Mouse (Mus musculus) limb, embryonic 10.5 days (tissue): Measurements from ENCODE around the gene Gm49361. TPM values are rescaled to one million over a fixed set of nuclear protein-coding genes. Genes with fewer than 3 reads are reported as not detected.

ENCODE experiments used
- DNase-seq: peaks from one replicate; pipeline ENCODE4 v3.0.0-alpha.2; 2017; ENCODE audit warnings: low spot score
- H3K27ac ChIP-seq: fragments of 300-500 bp; sonication (generic); 2 replicates; pipeline ENCODE4 v1.5.1; 2016; ENCODE audit warnings: mild to moderate bottlenecking
- H3K27me3 ChIP-seq: fragments of 300-500 bp; sonication (generic); 2 replicates; pipeline ENCODE4 v1.6.1; 2016; ENCODE audit warnings: low read depth, mild to moderate bottlenecking; ENCODE audit not compliant: poor library complexity, severe bottlenecking
- H3K36me3 ChIP-seq: fragments of 300-500 bp; sonication (generic); 2 replicates; pipeline ENCODE4 v1.6.1; 2016; ENCODE audit warnings: mild to moderate bottlenecking, moderate library complexity
- H3K4me1 ChIP-seq: fragments of 300-500 bp; sonication (generic); 2 replicates; pipeline ENCODE4 v1.6.1; 2016
- H3K4me3 ChIP-seq: fragments of 300-500 bp; sonication (generic); 2 replicates; pipeline ENCODE4 v1.5.1; 2016; ENCODE audit warnings: mild to moderate bottlenecking, moderate library complexity
- H3K9me3 ChIP-seq: fragments of 300-500 bp; sonication (generic); replicated peaks from 2 replicates; pipeline ENCODE4 v1.6.1; 2016; ENCODE audit warnings: mild to moderate bottlenecking
- WGBS: fragments of 180-500 bp; shearing (Covaris S2); methylation state at CpG from one replicate; pipeline ENCODE4 v1.1.7; 2016; 5-methylcytosine and 5-hydroxymethylcytosine counted together
- polyA plus RNA-seq: library from polyadenylated mRNA; unstranded; fragments of >200 nt; fragmentation: Nextera tagmentation; extraction: Ambion mirVana; gene quantifications from 2 replicates; pipeline ENCODE4 v1.2.1, GENCODE M21; 2016

Gene Gm49361
- polyA plus RNA-seq, 1 experiment from 2014 or later, result not detected

GRCm38 (mm10) chr14:57718245-57718644 lies 27.7 kb downstream of the Gm49361 start:
- Histone ChIP-seq H3K27me3 (no peaks in the 10 kb centered on the region), H3K4me1 (no peaks in the 10 kb centered on the region), H3K4me3 (no peak overlapping the region), H3K9me3 (no peaks in the 10 kb centered on the region), H3K27ac (no peak overlapping the region), H3K36me3 (peaks cover 51% of the 10 kb centered on the region)
- no peak for DNase-seq
- 87% methylated on average over 4 of the region's 4 CpGs for WGBS

GRCm38 (mm10) chr14:57716601-57717245 lies 29.2 kb downstream of the Gm49361 start:
- 90% methylated on average over 4 of the region's 4 CpGs for WGBS
- Histone ChIP-seq H3K4me3 (no peak overlapping the region), H3K9me3 (no peaks in the 10 kb centered on the region), H3K4me1 (no peaks in the 10 kb centered on the region), H3K27ac (no peak overlapping the region), H3K27me3 (no peaks in the 10 kb centered on the region), H3K36me3 (peaks cover 45% of the 10 kb centered on the region)
- no peak for DNase-seq

DNA sequence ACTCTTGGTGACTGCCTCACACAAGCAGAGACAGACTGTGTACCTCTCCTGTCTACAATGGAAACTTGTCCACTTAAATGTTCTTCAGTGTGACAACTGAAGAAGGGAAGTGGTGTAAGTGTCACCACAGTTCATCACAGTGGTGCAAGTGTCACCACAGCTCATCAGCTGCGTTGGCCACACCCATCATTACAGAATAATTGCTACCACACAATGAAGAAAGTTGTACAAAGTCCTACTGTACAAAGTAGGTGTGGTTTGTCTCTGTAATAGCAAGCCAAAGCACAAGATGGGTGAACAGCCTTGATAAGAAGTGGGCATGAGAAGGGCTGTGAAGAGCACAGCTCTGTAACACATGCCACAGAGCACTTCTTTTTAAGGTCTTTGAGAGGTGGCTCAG lies 33.0 kb downstream of the Gm49361 start:
- H3K27me3 ChIP-seq, result no peaks in the 10 kb centered on the region
- peaks cover 38% of the 10 kb centered on the region for H3K36me3 ChIP-seq
- 90% methylated on average over 1 of the region's 1 CpGs for WGBS
- H3K27ac ChIP-seq, result no peak overlapping the region
- DNase-seq, result no peak
- H3K4me3 ChIP-seq, result no peak overlapping the region
- H3K4me1 ChIP-seq, result no peaks in the 10 kb centered on the region
- H3K9me3 ChIP-seq, result no peaks in the 10 kb centered on the region

GRCm38 (mm10) chr14:57711059-57711458 lies 34.8 kb downstream of the Gm49361 start:
- WGBS, result 88% methylated on average over 6 of the region's 6 CpGs
- H3K4me1 ChIP-seq, result no peaks in the 10 kb centered on the region
- peaks cover 34% of the 10 kb centered on the region for H3K36me3 ChIP-seq
- no peaks in the 10 kb centered on the region for H3K27me3 ChIP-seq
- no peak overlapping the region for H3K27ac ChIP-seq
- no peak overlapping the region for H3K4me3 ChIP-seq
- no peak for DNase-seq
- H3K9me3 ChIP-seq, result no peaks in the 10 kb centered on the region

GRCm38 (mm10) chr14:57709171-57709570 lies 36.7 kb downstream of the Gm49361 start:
- no peak overlapping the region for H3K27ac ChIP-seq
- no peaks in the 10 kb centered on the region for H3K9me3 ChIP-seq
- no peak overlapping the region for H3K4me3 ChIP-seq
- DNase-seq, result no peak
- H3K27me3 ChIP-seq, result no peaks in the 10 kb centered on the region
- H3K36me3 ChIP-seq, result peaks cover 42% of the 10 kb centered on the region
- WGBS, result 88% methylated on average over 10 of the region's 10 CpGs
- no peaks in the 10 kb centered on the region for H3K4me1 ChIP-seq

GRCm38 (mm10) chr14:57708580-57708979 lies 37.3 kb downstream of the Gm49361 start:
- no peak overlapping the region for H3K27ac ChIP-seq
- DNase-seq, result no peak
- WGBS, result 94% methylated on average over 7 of the region's 7 CpGs
- H3K4me1 ChIP-seq, result no peaks in the 10 kb centered on the region
- no peaks in the 10 kb centered on the region for H3K9me3 ChIP-seq
- no peaks in the 10 kb centered on the region for H3K27me3 ChIP-seq
- peaks cover 42% of the 10 kb centered on the region for H3K36me3 ChIP-seq
- no peak overlapping the region for H3K4me3 ChIP-seq

- H3K27ac ChIP-seq, result no peak overlapping the region; the same call in 1 of the 2 replicates
Observed at GRCm38 (mm10) chr14:57707100-57707893, 38.6 kb downstream of the Gm49361 start.

GRCm38 (mm10) chr14:57706760-57707099 lies 39.2 kb downstream of the Gm49361 start:
- Histone ChIP-seq H3K27me3 (no peaks in the 10 kb centered on the region), H3K4me1 (peaks cover 6% of the 10 kb centered on the region; the same call in 1 of the 2 replicates), H3K9me3 (no peaks in the 10 kb centered on the region), H3K36me3 (peaks cover 51% of the 10 kb centered on the region), H3K4me3 (no peak overlapping the region), H3K27ac (no peak overlapping the region)
- DNase-seq, result no peak
- 91% methylated on average over 4 of the region's 4 CpGs for WGBS

More at GRCm38 (mm10) chr14:57707100-57707893, 38.6 kb downstream of the Gm49361 start:
- Histone ChIP-seq H3K36me3 (peaks cover 45% of the 10 kb centered on the region), H3K9me3 (no peaks in the 10 kb centered on the region), H3K27me3 (no peaks in the 10 kb centered on the region), H3K4me3 (no peak overlapping the region), H3K4me1 (peaks cover 1% of the 10 kb centered on the region; the same call in 1 of the 2 replicates)
- 78% methylated on average over 18 of the region's 18 CpGs for WGBS
- DNase-seq, result no peak

DNA sequence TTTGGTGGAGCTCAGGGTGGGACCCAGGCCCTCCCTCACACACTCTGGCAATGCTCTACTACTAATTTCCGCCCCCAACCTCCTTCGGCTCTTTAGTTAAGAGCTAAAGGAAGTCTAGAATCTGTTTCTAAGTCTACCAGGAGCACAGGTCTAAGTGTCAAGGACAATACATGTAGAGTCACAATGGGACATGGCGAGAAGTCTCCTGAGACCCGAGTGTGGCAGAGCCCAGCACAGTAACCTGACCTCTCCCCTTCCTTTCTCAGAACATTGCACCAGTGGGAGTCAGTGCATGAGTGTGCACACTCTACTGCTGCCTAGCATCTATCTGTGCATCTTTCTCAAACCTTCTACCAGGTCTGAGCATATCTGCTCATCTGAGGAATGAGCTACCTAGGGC lies 40.1 kb downstream of the Gm49361 start:
- H3K4me1 ChIP-seq, result peaks cover 6% of the 10 kb centered on the region; the same call in 1 of the 2 replicates
- H3K9me3 ChIP-seq, result no peaks in the 10 kb centered on the region
- 90% methylated on average over 4 of the region's 4 CpGs for WGBS
- no peak for DNase-seq
- H3K27me3 ChIP-seq, result no peaks in the 10 kb centered on the region
- no peak overlapping the region for H3K4me3 ChIP-seq
- H3K27ac ChIP-seq, result no peak overlapping the region
- peaks cover 55% of the 10 kb centered on the region for H3K36me3 ChIP-seq

- no peak overlapping the region for H3K27ac ChIP-seq
- H3K9me3 ChIP-seq, result no peaks in the 10 kb centered on the region
- H3K27me3 ChIP-seq, result no peaks in the 10 kb centered on the region
- WGBS, result 90% methylated on average over 4 of the region's 4 CpGs
- H3K4me1 ChIP-seq, result peaks cover 6% of the 10 kb centered on the region; the same call in 1 of the 2 replicates
- no peak overlapping the region for H3K4me3 ChIP-seq
- H3K36me3 ChIP-seq, result peaks cover 60% of the 10 kb centered on the region
- no peak for DNase-seq
Observed at GRCm38 (mm10) chr14:57705075-57705474, 40.8 kb downstream of the Gm49361 start.

DNA sequence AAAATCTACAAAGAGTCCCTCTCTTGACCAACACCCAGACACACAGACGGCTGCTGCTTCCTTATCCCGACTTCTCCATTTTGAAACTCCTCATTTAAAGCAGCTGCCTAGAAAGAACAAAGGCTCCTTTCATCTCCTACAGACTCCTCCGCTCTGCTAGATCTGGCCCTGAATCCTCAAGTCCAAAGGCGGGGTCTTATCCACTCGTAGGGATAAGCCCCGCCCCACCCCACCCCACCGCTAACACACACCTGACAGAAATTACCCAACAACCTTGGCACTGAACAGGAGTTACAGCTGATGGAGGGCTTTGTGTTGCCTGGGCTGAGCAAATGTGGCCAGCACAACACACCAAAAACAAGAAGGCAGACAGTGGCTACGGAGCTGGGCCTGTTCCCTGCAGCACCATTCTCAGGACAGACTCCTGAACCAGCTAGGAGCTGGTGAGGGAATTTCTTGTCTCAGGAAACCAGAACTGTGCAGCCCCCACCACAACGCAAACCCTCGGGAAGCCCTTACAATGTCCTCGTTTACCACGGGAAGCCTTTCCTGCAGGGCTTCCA lies 43.9 kb downstream of the Gm49361 start:
- DNase-seq, result no peak
- H3K4me3 ChIP-seq, result no peak overlapping the region
- peak overlapping the region; percentile 46 for H3K27ac ChIP-seq
- H3K4me1 ChIP-seq, result peaks cover 6% of the 10 kb centered on the region; the same call in 1 of the 2 replicates
- H3K36me3 ChIP-seq, result peaks cover 82% of the 10 kb centered on the region
- 77% methylated on average over 12 of the region's 12 CpGs for WGBS
- no peaks in the 10 kb centered on the region for H3K27me3 ChIP-seq
- H3K9me3 ChIP-seq, result no peaks in the 10 kb centered on the region

DNA sequence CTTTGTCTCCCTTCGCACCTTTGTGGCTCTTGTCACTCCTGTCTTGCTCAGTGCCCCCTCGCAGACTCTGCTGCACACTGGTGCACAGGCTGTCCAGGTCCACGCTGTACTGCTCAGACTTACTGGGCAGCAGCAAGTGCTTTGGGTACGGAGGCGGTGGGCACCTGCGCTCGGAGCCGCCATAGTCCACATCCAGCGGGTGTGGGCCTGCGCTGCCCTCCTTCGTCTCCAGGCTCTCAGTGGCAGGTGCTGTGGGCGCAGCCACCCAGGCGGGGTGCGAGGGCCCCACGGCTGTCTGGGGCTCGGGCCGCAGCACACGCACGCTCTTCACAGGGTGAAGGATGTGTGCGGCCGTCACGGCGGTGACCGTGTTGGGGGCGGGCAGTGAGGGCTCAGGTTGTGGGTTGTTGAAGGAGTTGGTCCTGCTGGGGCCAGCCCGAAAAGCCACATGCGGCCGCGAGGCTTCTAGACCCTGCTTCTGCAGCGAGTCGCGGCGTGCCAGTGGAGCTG lies 46.4 kb downstream of the Gm49361 start:
- H3K4me1 ChIP-seq, result peaks cover 6% of the 10 kb centered on the region; the same call in 1 of the 2 replicates
- no peak overlapping the region for H3K4me3 ChIP-seq
- no peak for DNase-seq
- no peaks in the 10 kb centered on the region for H3K9me3 ChIP-seq
- peaks cover 85% of the 10 kb centered on the region for H3K36me3 ChIP-seq
- H3K27me3 ChIP-seq, result no peaks in the 10 kb centered on the region
- no peak overlapping the region for H3K27ac ChIP-seq
- 96% methylated on average over 33 of the region's 33 CpGs for WGBS

DNA sequence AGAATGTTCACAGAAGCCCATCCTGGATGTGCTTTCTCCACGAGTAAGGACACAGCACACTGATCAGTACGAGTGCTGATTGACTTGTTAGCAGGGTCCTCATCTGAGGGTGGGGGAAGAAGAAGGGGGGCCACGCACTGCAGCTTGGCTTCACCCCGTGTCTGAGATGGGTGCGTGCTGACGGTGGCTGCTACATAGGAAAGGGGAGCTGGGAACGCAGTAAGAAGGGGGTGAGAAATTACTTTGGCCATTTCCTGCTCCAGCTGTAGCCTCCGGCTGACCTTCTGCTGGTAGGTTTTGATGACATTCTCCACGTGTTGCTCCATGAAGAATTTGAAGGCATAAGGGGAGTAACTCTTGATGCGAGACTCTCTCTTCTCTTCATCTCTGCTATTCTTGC lies 46.9 kb downstream of the Gm49361 start:
- no peak overlapping the region for H3K27ac ChIP-seq
- WGBS, result 91% methylated on average over 10 of the region's 10 CpGs
- H3K27me3 ChIP-seq, result no peaks in the 10 kb centered on the region
- H3K4me3 ChIP-seq, result no peak overlapping the region
- H3K9me3 ChIP-seq, result no peaks in the 10 kb centered on the region
- H3K36me3 ChIP-seq, result peaks cover 90% of the 10 kb centered on the region
- no peak for DNase-seq
- H3K4me1 ChIP-seq, result peaks cover 6% of the 10 kb centered on the region; the same call in 1 of the 2 replicates
